Mouse (Mus musculus) midbrain, embryonic 15.5 days (tissue): ENCODE results near the gene Plxnb2. TPM values are rescaled to one million over a fixed set of nuclear protein-coding genes. Genes with fewer than 3 reads are reported as not detected.
A peak's percentile ranks its signal among the peaks of the same experiment; 100 is the strongest.

ENCODE experiments used
- ATAC-seq: fragments of 200-750 bp; cut with Nextera tagmentation; replicated peaks from 2 replicates; pipeline ENCODE4 v1.8.0; 2017; ENCODE audit warnings: moderate TSS enrichment
- H3K27ac ChIP-seq: fragments of 300-500 bp; sonication (generic); 2 replicates; pipeline ENCODE4 v1.5.1; 2015; ENCODE audit warnings: mild to moderate bottlenecking, inconsistent platforms
- H3K27me3 ChIP-seq: fragments of 300-500 bp; sonication (generic); replicated peaks from 2 replicates; pipeline ENCODE4 v1.6.1; 2015; ENCODE audit warnings: inconsistent platforms
- H3K36me3 ChIP-seq: fragments of 300-500 bp; sonication (generic); replicated peaks from 2 replicates; pipeline ENCODE4 v1.6.1; 2015; ENCODE audit warnings: inconsistent platforms
- H3K4me1 ChIP-seq: fragments of 300-500 bp; sonication (generic); 2 replicates; pipeline ENCODE4 v1.6.1; 2015; ENCODE audit warnings: inconsistent platforms
- H3K4me2 ChIP-seq: fragments of 300-500 bp; sonication (generic); 2 replicates; pipeline ENCODE4 v1.6.1; 2015; ENCODE audit warnings: inconsistent platforms, mild to moderate bottlenecking, moderate library complexity
- H3K4me3 ChIP-seq: fragments of 300-500 bp; sonication (generic); 2 replicates; pipeline ENCODE4 v1.5.1; 2015; ENCODE audit warnings: mild to moderate bottlenecking, inconsistent platforms
- H3K9ac ChIP-seq: fragments of 300-500 bp; sonication (generic); 2 replicates; pipeline ENCODE4 v1.6.1; 2015; ENCODE audit warnings: mild to moderate bottlenecking, inconsistent platforms
- H3K9me3 ChIP-seq: fragments of 300-500 bp; sonication (generic); 2 replicates; pipeline ENCODE4 v1.6.1; 2016; ENCODE audit warnings: inconsistent platforms
- WGBS: fragments of 180-500 bp; shearing (Covaris S2); methylation state at CpG from one replicate; pipeline ENCODE4 v1.1.7; 2015; ENCODE audit warnings: mixed read lengths; 5-methylcytosine and 5-hydroxymethylcytosine counted together
- polyA plus RNA-seq: library from polyadenylated mRNA; unstranded; fragments of >200 nt; fragmentation: Nextera tagmentation; extraction: Ambion mirVana; gene quantifications from 2 replicates; pipeline ENCODE4 v1.2.1, GENCODE M21; 2015

Gene Plxnb2
- polyA plus RNA-seq, 1 experiment from 2014 or later = 101 TPM

- peaks cover 40% of the 10 kb centered on the region for H3K4me1 ChIP-seq
- H3K27me3 ChIP-seq = no peaks in the 10 kb centered on the region
- peak overlapping the region; percentile 64; the same call in 1 of the 2 replicates for H3K9ac ChIP-seq
- 81% methylated on average over 24 of the region's 24 CpGs for WGBS
- H3K4me3 ChIP-seq = peak overlapping the region; percentile 89
- peak overlapping the region; percentile 71 for H3K4me2 ChIP-seq
- no peak for ATAC-seq
- H3K9me3 ChIP-seq = no peaks in the 10 kb centered on the region
- H3K27ac ChIP-seq = no peak overlapping the region
- H3K36me3 ChIP-seq = 0 out of 2 replicates have a peak, but pooled peaks cover 4% of the 10 kb centered on the region
Observed at GRCm38 (mm10) chr15:89145813-89146350, 34.7 kb downstream of the Plxnb2 start.

GRCm38 (mm10) chr15:89144965-89145364, 35.6 kb downstream of the Plxnb2 start:
- Histone ChIP-seq H3K27me3 (no peaks in the 10 kb centered on the region), H3K4me1 (peaks cover 42% of the 10 kb centered on the region), H3K9ac (no peak overlapping the region), H3K36me3 (0 out of 2 replicates have a peak, but pooled peaks cover 4% of the 10 kb centered on the region), H3K27ac (no peak overlapping the region), H3K9me3 (no peaks in the 10 kb centered on the region), H3K4me3 (no peak overlapping the region), H3K4me2 (no peak overlapping the region)
- no peak for ATAC-seq
- 95% methylated on average over 11 of the region's 11 CpGs for WGBS

DNA sequence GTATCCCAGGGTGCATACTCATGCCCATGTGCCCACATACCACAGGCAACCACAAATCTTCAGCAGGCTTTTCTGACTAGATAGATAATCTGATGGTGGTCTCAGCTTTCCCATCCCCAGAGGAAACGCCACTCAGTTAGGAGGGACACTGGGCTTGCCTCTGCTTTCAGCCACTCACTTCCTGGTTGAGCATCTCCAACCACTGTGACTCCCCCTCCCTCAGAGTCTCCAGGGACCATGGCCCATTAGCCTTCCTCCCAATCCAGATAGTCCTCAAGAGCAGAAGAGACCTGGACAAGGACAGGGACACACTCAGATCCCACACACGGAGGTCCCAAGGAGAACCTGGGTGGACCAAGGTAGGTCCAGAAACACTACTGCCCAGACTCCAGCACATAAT, 37.5 kb downstream of the Plxnb2 start:
- Histone ChIP-seq H3K4me3 (no peak overlapping the region), H3K36me3 (0 out of 2 replicates have a peak, but pooled peaks cover 4% of the 10 kb centered on the region), H3K9ac (no peak overlapping the region), H3K4me2 (no peak overlapping the region), H3K4me1 (peaks cover 38% of the 10 kb centered on the region), H3K27me3 (no peaks in the 10 kb centered on the region), H3K9me3 (no peaks in the 10 kb centered on the region), H3K27ac (no peak overlapping the region)
- ATAC-seq = no peak
- 84% methylated on average over 2 of the region's 2 CpGs for WGBS

DNA sequence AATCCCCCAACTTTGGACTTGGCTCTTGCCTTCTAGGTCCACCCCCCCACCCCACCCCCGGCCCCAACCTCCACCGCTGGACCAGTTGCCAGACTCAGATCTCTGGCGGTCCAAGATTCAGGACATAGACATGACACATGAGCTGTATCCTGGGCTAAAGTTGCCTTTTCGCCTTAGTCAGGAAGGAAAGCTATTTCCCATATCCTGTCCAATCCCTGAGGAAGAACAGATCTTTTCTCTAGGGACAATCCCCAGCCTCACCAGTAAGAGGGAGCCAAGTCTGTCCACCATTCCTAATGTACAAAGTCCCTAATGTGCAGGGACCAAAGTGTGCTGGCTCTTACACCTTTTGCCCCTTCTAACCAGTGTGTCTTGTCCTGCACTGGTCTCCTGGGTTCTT, 38.7 kb downstream of the Plxnb2 start:
- Histone ChIP-seq H3K36me3 (0 out of 2 replicates have a peak, but pooled peaks cover 4% of the 10 kb centered on the region), H3K4me1 (peaks cover 26% of the 10 kb centered on the region), H3K27ac (no peak overlapping the region), H3K4me2 (no peak overlapping the region), H3K9me3 (no peaks in the 10 kb centered on the region), H3K27me3 (no peaks in the 10 kb centered on the region), H3K9ac (no peak overlapping the region), H3K4me3 (no peak overlapping the region)
- no peak for ATAC-seq
- 77% methylated on average over 4 of the region's 4 CpGs for WGBS

- Histone ChIP-seq H3K9me3 (no peaks in the 10 kb centered on the region), H3K4me1 (peaks cover 22% of the 10 kb centered on the region), H3K36me3 (0 out of 2 replicates have a peak, but pooled peaks cover 4% of the 10 kb centered on the region), H3K27ac (no peak overlapping the region), H3K4me2 (peak overlapping the region; percentile 99; the same call in 1 of the 2 replicates), H3K9ac (no peak overlapping the region), H3K27me3 (no peaks in the 10 kb centered on the region), H3K4me3 (no peak overlapping the region)
- 24% methylated on average over 5 of the region's 5 CpGs for WGBS
- no peak for ATAC-seq
Observed at GRCm38 (mm10) chr15:89141443-89141842, 39.1 kb downstream of the Plxnb2 start.

GRCm38 (mm10) chr15:89140659-89141252, 39.8 kb downstream of the Plxnb2 start, which contains the start of gene Mapk12:
TSS of gene Mapk12 (minus strand) at chr15:89140703.
- ATAC-seq = peak; percentile 34
- 0 out of 2 replicates have a peak, but pooled peaks cover 4% of the 10 kb centered on the region for H3K36me3 ChIP-seq
- H3K4me1 ChIP-seq = peaks cover 15% of the 10 kb centered on the region
- H3K4me2 ChIP-seq = peak within 1 kb of the TSS; percentile 99
- peak within 1 kb of the TSS; percentile 49 for H3K4me3 ChIP-seq
- H3K27ac ChIP-seq = no peak within 1 kb of the TSS
- H3K9me3 ChIP-seq = no peaks in the 10 kb centered on the region
- peak within 1 kb of the TSS; percentile 53 for H3K9ac ChIP-seq
- under 1% methylated on average over 21 of the region's 21 CpGs for WGBS
- no peaks in the 10 kb centered on the region for H3K27me3 ChIP-seq

- Histone ChIP-seq H3K27me3 (no peaks in the 10 kb centered on the region), H3K9me3 (no peaks in the 10 kb centered on the region), H3K36me3 (0 out of 2 replicates have a peak, but pooled peaks cover 4% of the 10 kb centered on the region), H3K27ac (no peak overlapping the region), H3K4me2 (peak overlapping the region; percentile 99), H3K4me1 (peaks cover 15% of the 10 kb centered on the region), H3K4me3 (peak overlapping the region; percentile 49), H3K9ac (peak overlapping the region; percentile 53)
- peak; percentile 34 for ATAC-seq
- under 1% methylated on average over 53 of the region's 53 CpGs for WGBS
Observed at GRCm38 (mm10) chr15:89140048-89140658, 40.4 kb downstream of the Plxnb2 start.

- Histone ChIP-seq H3K4me2 (no peak overlapping the region), H3K27me3 (no peaks in the 10 kb centered on the region), H3K9me3 (no peaks in the 10 kb centered on the region), H3K4me1 (peaks cover 15% of the 10 kb centered on the region), H3K27ac (no peak overlapping the region), H3K4me3 (no peak overlapping the region), H3K36me3 (no peaks in the 10 kb centered on the region), H3K9ac (no peak overlapping the region)
- no peak for ATAC-seq
- 95% methylated on average over 6 of the region's 6 CpGs for WGBS
Observed at GRCm38 (mm10) chr15:89138531-89138930, 42.1 kb downstream of the Plxnb2 start.

GRCm38 (mm10) chr15:89138046-89138405, 42.6 kb downstream of the Plxnb2 start:
- no peak overlapping the region for H3K27ac ChIP-seq
- H3K27me3 ChIP-seq = no peaks in the 10 kb centered on the region
- H3K36me3 ChIP-seq = no peaks in the 10 kb centered on the region
- H3K4me3 ChIP-seq = no peak overlapping the region
- no peak for ATAC-seq
- H3K9me3 ChIP-seq = no peaks in the 10 kb centered on the region
- peaks cover 15% of the 10 kb centered on the region for H3K4me1 ChIP-seq
- WGBS = 88% methylated on average over 7 of the region's 7 CpGs
- no peak overlapping the region for H3K9ac ChIP-seq
- no peak overlapping the region for H3K4me2 ChIP-seq

DNA sequence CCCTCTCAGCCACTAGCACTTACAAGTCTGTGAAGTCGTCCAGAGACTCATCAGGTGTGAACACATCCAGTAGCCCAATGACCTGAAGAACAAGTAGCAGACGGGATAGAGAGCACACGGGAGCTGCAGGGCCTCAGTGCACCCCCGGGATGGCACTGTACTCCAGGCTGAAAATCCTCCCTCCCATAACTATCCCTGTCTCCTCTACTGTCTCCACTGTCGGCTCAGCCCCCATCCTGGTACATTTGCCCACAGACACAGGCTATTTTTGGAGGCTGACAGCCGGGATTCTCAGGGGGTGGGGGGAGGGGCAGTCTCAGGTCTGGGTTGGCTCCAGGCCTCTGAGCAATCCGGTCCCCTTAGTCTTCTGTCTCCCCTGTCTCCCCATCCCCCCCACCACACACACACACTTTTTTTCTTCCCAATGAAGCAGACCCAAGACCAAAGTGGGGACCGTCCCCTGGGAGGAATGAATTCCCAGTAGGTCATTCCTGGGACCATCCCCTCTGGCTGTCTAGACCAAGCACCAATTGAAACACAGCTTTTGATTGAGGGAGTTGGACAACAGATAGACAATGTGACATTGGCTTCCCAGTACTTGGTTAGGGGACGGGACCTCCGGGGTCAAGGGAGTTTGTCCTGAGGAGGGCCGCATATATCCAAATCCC, 43.1 kb downstream of the Plxnb2 start:
- ATAC-seq = no peak
- Histone ChIP-seq H3K4me3 (no peak overlapping the region), H3K36me3 (no peaks in the 10 kb centered on the region), H3K9ac (no peak overlapping the region), H3K4me1 (peaks cover 15% of the 10 kb centered on the region), H3K27ac (no peak overlapping the region), H3K4me2 (no peak overlapping the region), H3K9me3 (no peaks in the 10 kb centered on the region), H3K27me3 (no peaks in the 10 kb centered on the region)
- WGBS = 73% methylated on average over 11 of the region's 11 CpGs

- H3K4me2 ChIP-seq = no peak overlapping the region
- H3K4me1 ChIP-seq = peaks cover 15% of the 10 kb centered on the region
- H3K9ac ChIP-seq = no peak overlapping the region
- over 99% methylated on average over 5 of the region's 5 CpGs for WGBS
- no peaks in the 10 kb centered on the region for H3K36me3 ChIP-seq
- no peak overlapping the region for H3K27ac ChIP-seq
- H3K27me3 ChIP-seq = no peaks in the 10 kb centered on the region
- H3K9me3 ChIP-seq = no peaks in the 10 kb centered on the region
- no peak overlapping the region for H3K4me3 ChIP-seq
- ATAC-seq = no peak
Observed at GRCm38 (mm10) chr15:89136461-89137155, 44.0 kb downstream of the Plxnb2 start.

DNA sequence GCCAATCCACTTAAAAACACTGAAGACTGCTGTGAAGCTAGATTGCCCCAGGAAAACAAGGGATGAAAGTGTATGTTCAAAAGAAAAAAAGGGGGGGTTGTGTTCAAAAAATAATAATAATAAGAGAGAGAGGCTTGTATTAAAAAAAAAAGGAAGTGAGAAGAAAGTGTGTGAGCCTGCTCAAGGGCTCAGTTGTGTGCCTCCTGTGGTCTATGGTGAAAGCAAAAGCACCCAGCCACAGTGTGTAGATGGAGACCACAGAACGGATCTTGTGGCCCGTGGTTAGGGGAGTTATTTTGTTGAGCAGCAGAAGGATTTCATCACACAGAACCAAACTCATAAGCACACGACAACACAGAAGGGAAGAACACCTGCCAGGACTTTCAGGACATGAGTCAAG, 49.3 kb downstream of the Plxnb2 start:
- Histone ChIP-seq H3K27me3 (no peaks in the 10 kb centered on the region), H3K4me2 (no peak overlapping the region), H3K9ac (no peak overlapping the region), H3K9me3 (no peaks in the 10 kb centered on the region), H3K36me3 (no peaks in the 10 kb centered on the region), H3K4me1 (peaks cover 18% of the 10 kb centered on the region), H3K27ac (no peak overlapping the region), H3K4me3 (no peak overlapping the region)
- ATAC-seq = no peak
- 95% methylated on average over 3 of the region's 3 CpGs for WGBS
